Mouse (Mus musculus): ENCODE measurements around the gene P4ha1. TPM values are rescaled to one million over a fixed set of nuclear protein-coding genes. Genes with fewer than 3 reads are reported as not detected.

P4ha1 gene
- polyA plus RNA-seq, 1 experiment, result 27.4 TPM

GRCm38 (mm10) chr10:59322271-59322670 is 825 bp upstream of the P4ha1 start:
- DNase-seq (ENCODE audit: extremely low spot score in 1 of 2, low spot score in 1 of 2), result no peak

- DNase-seq (ENCODE audit: extremely low spot score in 1 of 2, low spot score in 1 of 2), result peak in 1 of 2 experiments; percentile 62
Observed at GRCm38 (mm10) chr10:59323488-59324161, 529 bp downstream of the P4ha1 start.

- DNase-seq (ENCODE audit: extremely low spot score in 1 of 2, low spot score in 1 of 2), result no peak
Observed at GRCm38 (mm10) chr10:59324311-59325165, 1.4 kb downstream of the P4ha1 start.

GRCm38 (mm10) chr10:59326612-59327315 is 3.7 kb downstream of the P4ha1 start:
- no peak for DNase-seq (ENCODE audit: extremely low spot score in 1 of 2, low spot score in 1 of 2)

- DNase-seq (ENCODE audit: extremely low spot score in 1 of 2, low spot score in 1 of 2), result no peak
Observed at GRCm38 (mm10) chr10:59327316-59327710, 4.2 kb downstream of the P4ha1 start.

GRCm38 (mm10) chr10:59331546-59332256 is 8.6 kb downstream of the P4ha1 start:
- DNase-seq (ENCODE audit: extremely low spot score in 1 of 2, low spot score in 1 of 2), result no peak

- no peak for DNase-seq (ENCODE audit: extremely low spot score in 1 of 2, low spot score in 1 of 2)
Observed at GRCm38 (mm10) chr10:59333400-59333799, 10.3 kb downstream of the P4ha1 start.

- DNase-seq (ENCODE audit: extremely low spot score in 1 of 2, low spot score in 1 of 2), result peak; percentile 82 to 88
Observed at GRCm38 (mm10) chr10:59334899-59335798, 12.1 kb downstream of the P4ha1 start.

- DNase-seq (ENCODE audit: extremely low spot score in 1 of 2, low spot score in 1 of 2), result no peak
Observed at GRCm38 (mm10) chr10:59336124-59336523, 13.0 kb downstream of the P4ha1 start.

- DNase-seq (ENCODE audit: extremely low spot score in 1 of 2, low spot score in 1 of 2), result no peak
Observed at GRCm38 (mm10) chr10:59346560-59346959, 23.5 kb downstream of the P4ha1 start.

GRCm38 (mm10) chr10:59348200-59348599 is 25.1 kb downstream of the P4ha1 start:
- no peak for DNase-seq (ENCODE audit: extremely low spot score in 1 of 2, low spot score in 1 of 2)

- DNase-seq (ENCODE audit: extremely low spot score in 1 of 2, low spot score in 1 of 2), result no peak
Observed at GRCm38 (mm10) chr10:59349536-59349935, 26.4 kb downstream of the P4ha1 start.

GRCm38 (mm10) chr10:59353065-59353464 is 30.0 kb downstream of the P4ha1 start:
- peak in 1 of 2 experiments; percentile 14 for DNase-seq (ENCODE audit: extremely low spot score in 1 of 2, low spot score in 1 of 2)

GRCm38 (mm10) chr10:59354120-59354519 is 31.0 kb downstream of the P4ha1 start:
- DNase-seq (ENCODE audit: extremely low spot score in 1 of 2, low spot score in 1 of 2), result no peak

- DNase-seq (ENCODE audit: extremely low spot score in 1 of 2, low spot score in 1 of 2), result no peak
Observed at GRCm38 (mm10) chr10:59355020-59355419, 31.9 kb downstream of the P4ha1 start.

- peak in 1 of 2 experiments; percentile 14 for DNase-seq (ENCODE audit: extremely low spot score in 1 of 2, low spot score in 1 of 2)
Observed at GRCm38 (mm10) chr10:59358744-59359143, 35.6 kb downstream of the P4ha1 start.

- no peak for DNase-seq (ENCODE audit: extremely low spot score in 1 of 2, low spot score in 1 of 2)
Observed at GRCm38 (mm10) chr10:59363208-59363607, 40.1 kb downstream of the P4ha1 start.

- no peak for DNase-seq (ENCODE audit: extremely low spot score in 1 of 2, low spot score in 1 of 2)
Observed at GRCm38 (mm10) chr10:59364551-59364950, 41.5 kb downstream of the P4ha1 start.

GRCm38 (mm10) chr10:59365804-59366589 is 42.9 kb downstream of the P4ha1 start:
- no peak for DNase-seq (ENCODE audit: extremely low spot score in 1 of 2, low spot score in 1 of 2)
